Mouse (Mus musculus): ENCODE results near the gene Hist2h3c1.
"Not testable (repeated sequence)": the region's sequence is repeated elsewhere in the genome, so short reads cannot be mapped to it uniquely, and the experiment has no call there.

The Hist2h3c1 gene

DNA sequence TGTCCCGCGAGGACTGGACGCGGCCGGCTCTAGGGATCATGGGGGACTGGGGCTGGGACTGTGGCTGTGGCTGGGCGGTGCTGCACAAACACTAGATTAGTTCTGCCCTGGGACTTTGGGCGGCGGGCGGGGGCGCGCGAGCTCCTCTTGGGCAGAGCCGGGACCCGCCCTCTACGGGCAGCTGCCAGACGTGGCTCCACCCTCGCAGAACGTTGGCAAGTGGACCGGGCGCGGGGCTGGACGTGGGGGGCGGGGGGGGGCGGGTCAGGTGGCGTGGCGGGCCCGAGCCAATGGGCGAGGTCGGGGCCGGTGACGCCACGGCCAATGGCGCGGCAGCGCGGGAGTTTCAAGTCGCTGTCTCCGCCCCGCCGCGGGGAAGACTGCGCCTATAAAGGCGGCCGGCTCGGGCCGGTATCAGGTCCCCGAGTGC is at the start of gene Hist2h3c1:
Gene Hist2h3c1 (plus strand): TSS at position 259 of the 430 bp plus-strand sequence.
- DNase-seq (ENCODE audit: low read depth) = not testable (repeated sequence)

DNA sequence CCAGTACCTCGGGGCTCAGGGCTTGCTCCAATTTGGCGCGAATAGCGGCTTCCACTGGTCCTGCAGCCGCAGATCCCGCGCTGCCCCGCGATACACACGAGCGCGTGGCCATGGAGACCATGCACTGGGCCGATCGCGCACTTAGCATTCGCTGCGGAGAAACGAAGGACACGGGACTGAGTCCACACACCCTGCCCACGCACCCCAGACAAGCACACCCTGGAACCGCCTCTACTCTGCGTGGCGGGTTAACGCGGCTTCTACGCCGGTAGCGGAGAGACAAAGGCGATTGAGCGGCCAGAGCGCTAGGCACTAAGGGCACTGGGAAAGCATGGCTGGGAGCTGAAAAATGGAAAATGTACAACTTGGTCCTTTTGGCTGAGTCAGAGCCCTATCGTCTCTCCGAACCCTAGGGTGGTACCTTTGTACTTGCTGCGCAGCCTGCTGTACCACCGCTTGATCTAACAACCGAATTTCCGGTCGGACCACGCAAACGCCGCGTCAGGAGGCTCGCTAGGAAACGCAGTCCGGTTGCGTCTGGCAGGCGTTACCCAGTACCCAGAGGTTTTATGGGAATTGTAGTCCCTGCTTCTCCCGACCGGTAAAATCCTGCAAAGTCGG is 49.2 kb upstream of the Hist2h3c1 start:
- peak; percentile 92 for DNase-seq (ENCODE audit: low read depth)

GRCm38 (mm10) chr3:96198181-96198580 is 48.3 kb upstream of the Hist2h3c1 start:
- peak; percentile 90 for DNase-seq (ENCODE audit: low read depth)

DNA sequence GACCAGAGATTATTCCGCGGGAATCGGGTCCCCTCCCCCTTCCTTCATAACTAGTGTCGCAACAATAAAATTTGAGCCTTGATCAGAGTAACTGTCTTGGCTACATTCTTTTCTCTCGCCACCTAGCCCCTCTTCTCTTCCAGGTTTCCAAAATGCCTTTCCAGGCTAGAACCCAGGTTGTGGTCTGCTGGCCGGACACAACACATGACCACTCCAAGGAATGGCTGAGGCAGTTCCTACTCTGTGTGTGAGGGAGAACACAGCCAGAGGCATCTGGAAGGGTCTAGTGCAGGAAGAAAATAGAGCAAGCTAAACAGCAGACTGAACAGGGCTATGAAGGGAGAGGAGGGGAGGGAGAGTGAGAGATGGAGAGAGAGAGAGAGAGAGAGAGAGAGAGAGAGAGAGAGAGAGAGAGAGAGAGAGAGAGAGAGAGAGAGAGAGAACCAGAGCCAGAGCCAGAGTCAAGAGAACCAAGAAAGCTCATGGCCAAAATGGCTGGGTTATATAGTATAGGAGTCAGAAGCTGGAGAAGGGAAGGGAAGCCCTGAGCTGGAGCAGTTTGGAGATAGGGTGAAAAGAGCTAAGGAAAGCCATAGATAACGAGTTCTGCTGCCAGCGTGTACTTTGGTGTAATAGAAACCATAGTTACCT is 47.8 kb upstream of the Hist2h3c1 start:
- DNase-seq (ENCODE audit: low read depth) = not testable (repeated sequence)

- no peak for DNase-seq (ENCODE audit: low read depth)
Observed at GRCm38 (mm10) chr3:96199731-96200130, 46.8 kb upstream of the Hist2h3c1 start.

GRCm38 (mm10) chr3:96207819-96208218 is 38.7 kb upstream of the Hist2h3c1 start:
- peak; percentile 25 for DNase-seq (ENCODE audit: low read depth)

GRCm38 (mm10) chr3:96209242-96209641 is 37.2 kb upstream of the Hist2h3c1 start:
- no peak for DNase-seq (ENCODE audit: low read depth)

- no peak for DNase-seq (ENCODE audit: low read depth)
Observed at GRCm38 (mm10) chr3:96219191-96219641, 27.3 kb upstream of the Hist2h3c1 start.

- peak; percentile 92 for DNase-seq (ENCODE audit: low read depth)
Observed at GRCm38 (mm10) chr3:96219661-96220130, 26.8 kb upstream of the Hist2h3c1 start, which contains the start of the genes Bola1 and Hist2h2ab. Bola1 (minus strand) TSS chr3:96219709. Hist2h2ab (plus strand) TSS chr3:96219865.

- DNase-seq (ENCODE audit: low read depth) = peak; percentile 80
Observed at GRCm38 (mm10) chr3:96220131-96220764, 26.2 kb upstream of the Hist2h3c1 start.

DNA sequence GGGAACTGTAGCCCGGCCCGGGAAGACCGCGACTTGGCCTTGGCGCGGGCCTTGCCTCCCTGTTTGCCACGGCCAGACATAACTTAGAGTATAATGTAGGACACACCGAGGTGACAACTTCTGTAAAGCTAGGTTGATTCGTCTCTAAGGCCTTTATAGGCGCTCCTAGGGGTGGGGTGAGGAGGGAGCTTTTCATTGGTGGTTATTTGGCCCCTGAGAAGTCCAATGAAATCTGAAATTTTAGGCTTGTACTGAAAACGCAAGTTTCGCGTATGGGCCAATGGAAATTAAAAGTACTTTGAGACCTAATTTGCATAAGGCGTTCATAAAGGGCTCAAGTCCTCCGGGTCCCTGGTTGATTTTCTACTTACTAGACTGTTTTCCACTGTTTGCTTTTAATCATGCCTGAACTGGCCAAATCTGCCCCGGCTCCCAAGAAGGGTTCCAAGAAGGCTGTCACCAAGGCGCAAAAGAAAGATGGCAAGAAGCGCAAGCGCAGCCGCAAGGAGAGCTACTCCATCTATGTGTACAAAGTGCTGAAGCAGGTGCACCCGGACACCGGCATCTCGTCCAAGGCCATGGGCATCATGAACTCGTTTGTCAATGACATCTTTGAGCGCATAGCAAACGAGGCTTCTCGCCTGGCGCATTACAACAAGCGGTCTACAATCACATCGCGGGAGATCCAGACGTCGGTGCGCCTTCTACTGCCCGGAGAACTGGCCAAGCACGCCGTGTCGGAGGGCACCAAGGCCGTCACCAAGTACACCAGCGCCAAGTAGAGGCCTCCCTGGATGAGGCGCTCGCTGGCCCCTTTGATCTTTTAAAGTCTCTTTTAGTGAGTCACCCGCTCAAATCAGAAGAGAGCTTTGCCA is 25.5 kb upstream of the Hist2h3c1 start, which contains the start of the genes Hist2h2ac and Hist2h2be:
Gene Hist2h2ac (minus strand): TSS at position 116 of the 875 bp plus-strand sequence.
Gene Hist2h2be (plus strand): TSS at position 355 of the 875 bp plus-strand sequence.
- peak; percentile 96 for DNase-seq (ENCODE audit: low read depth)

GRCm38 (mm10) chr3:96221640-96222038 is 24.8 kb upstream of the Hist2h3c1 start:
- no peak for DNase-seq (ENCODE audit: low read depth)

DNA sequence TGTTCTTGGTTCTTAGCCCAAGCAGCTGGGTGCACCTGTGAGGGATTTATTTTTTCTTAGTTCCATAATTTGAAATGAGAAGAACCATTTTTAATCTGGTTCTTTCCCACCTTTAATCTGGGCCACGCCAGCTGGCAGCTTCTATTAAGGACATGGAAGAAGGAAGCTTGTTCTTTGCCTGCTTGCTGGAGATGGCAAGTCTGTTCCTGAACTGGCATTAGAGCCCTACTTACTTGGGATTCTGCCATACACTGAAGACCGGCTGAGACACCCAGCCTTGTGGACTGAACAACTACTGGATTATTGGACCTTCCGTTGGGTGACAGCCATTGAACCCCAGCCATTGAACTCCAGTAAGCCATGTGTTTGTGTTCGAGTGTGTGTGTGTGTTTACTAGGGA is 23.7 kb upstream of the Hist2h3c1 start:
- no peak for DNase-seq (ENCODE audit: low read depth)

DNA sequence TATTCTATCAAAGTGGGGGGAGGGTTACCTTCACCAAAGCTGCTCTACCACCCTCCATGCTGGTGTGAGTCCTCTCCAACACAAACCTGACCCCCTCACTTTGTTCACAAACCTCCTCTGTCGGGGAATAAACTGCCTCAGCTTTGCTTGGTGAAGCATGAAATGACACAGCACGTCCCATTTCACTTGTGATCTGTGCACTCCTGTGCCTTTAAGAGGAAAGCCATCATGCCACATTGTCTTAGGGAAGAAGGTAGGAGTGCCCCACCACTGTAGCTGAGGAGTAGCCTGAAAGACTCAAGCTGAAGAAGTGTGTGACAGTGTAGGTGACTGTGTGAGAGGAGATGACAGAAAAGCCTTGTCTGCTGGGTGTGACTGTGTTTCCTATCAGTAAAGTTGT is 21.1 kb upstream of the Hist2h3c1 start:
- DNase-seq (ENCODE audit: low read depth) = no peak

DNA sequence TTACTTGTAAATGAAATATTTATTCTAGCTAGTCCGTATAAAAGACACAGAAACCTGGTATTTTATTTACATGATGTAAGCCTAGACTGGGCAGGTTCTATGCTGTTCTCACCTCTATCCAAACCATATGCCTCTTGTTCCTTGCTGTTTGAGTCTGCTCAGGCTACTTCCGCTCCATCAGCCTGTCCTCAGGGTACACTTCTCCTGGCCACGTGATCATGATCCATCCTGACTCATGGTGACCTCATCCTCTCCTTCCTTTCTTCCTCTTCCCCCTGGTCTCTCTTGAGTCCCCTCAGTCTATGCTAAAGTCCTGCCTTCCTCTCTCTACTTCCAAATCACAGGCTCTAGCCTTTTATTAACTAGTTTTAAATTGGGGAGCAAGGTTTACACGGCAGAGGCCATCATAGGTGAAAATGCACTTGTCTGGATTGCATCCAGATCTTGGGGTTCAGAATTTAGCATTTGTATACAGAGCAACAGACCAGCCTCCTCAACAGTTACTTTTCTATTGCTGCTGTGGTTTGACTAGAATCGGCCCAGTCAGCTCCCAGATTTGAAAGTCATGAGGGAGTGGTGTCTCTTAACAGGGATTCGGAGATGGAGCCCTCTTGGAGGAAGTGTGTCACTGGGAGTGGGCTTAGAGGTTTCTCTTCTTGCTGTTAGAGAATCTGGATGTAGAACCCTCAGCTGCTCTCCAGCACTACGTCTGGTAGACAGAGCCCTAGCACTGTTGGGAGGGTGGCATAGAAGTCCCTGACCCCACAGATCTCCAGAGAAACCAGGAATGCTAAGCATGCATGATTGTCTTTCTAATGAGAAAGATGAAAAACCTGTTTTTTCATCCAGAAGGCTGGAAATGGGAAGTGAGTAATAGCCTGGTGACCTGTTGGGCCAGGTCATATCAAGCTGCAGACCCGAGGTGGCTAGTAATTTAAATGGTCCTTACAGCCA is 19.5 kb upstream of the Hist2h3c1 start:
- no peak for DNase-seq (ENCODE audit: low read depth)

DNA sequence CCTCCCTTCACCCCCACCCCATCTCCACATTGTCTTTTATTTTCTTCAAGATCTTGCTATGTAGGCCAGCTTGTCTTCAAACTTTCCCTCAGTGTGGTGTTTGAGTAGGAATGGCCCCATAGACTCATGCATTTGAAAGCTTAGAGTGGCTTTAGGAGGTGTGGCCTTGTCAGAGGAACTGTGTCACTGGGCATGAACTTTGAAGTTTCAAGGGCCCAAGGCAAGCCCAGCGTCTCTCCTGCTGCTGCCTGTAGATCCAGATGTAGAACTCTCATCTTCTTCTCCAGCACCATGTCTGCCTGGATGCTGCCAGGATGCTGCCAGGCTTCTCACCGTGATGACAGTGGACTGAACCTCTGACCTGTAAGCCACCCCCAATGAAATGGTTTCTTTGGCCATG is 17.7 kb upstream of the Hist2h3c1 start:
- DNase-seq (ENCODE audit: low read depth) = no peak

- no peak for DNase-seq (ENCODE audit: low read depth)
Observed at GRCm38 (mm10) chr3:96230404-96230803, 16.1 kb upstream of the Hist2h3c1 start.

GRCm38 (mm10) chr3:96230910-96231757 is 15.4 kb upstream of the Hist2h3c1 start:
- DNase-seq (ENCODE audit: low read depth) = no peak

DNA sequence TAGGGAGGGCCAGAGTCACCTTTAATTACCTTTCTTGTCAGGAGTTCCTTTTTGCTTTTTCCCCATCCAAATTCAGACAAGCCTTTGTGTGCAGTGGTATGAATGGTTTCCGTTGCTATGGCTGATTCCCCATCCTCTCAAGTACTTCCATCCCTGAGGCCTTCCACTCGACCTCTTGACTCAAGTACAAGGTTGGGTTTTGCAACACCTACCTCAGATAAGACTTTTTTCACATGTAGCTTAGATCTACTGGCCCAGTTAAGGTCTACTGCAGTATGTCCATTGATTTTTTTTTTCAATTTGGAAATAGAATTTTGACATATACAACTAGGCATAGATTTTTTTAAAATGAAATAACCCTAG is 14.7 kb upstream of the Hist2h3c1 start:
- DNase-seq (ENCODE audit: low read depth) = no peak

- peak; percentile 58 for DNase-seq (ENCODE audit: low read depth)
Observed at GRCm38 (mm10) chr3:96234914-96235313, 11.6 kb upstream of the Hist2h3c1 start.
